ENCODE assay signal across 9 mouse cellular contexts in genomic region chr6:39415762-39416161, GRCm38 (mm10). TPM values are rescaled to one million over a fixed set of nuclear protein-coding genes. Genes with fewer than 3 reads are reported as not detected.
A peak's percentile ranks its signal among the peaks of the same experiment; 100 is the strongest.
DNase-seq lines count a peak whose midpoint lies in the region; ATAC-seq and TF ChIP-seq lines count a peak whose summit lies in the region.
"Had no signal": no experiment of that assay in that cellular context is flagged by ENCODE, and none has a peak within 500 bp of the region (broad histone marks: within the 10 kb centered on the region; RNA-seq: fewer than 3 reads in every experiment).

No protein-coding gene starts in this region.

- no peak overlapping the region for H3K27ac ChIP-seq in embryonic fibroblast, embryonic 13.5 days (ENCODE audit: insufficient read depth, low read length)
- peak overlapping the region; percentile 77 for H3K27ac ChIP-seq in liver, embryonic 15.5 days (replicated peaks)

- H3K4me1 ChIP-seq in embryonic fibroblast, embryonic 13.5 days (ENCODE audit: control insufficient read depth, insufficient read depth, low read length): no peaks in the 10 kb centered on the region
- peaks cover 43% of the 10 kb centered on the region for H3K4me1 ChIP-seq in liver, embryonic 15.5 days (replicated peaks)

- no peak for ATAC-seq in cerebellum, adult (ENCODE audit: insufficient number of reproducible peaks, low FRiP score, low TSS enrichment)
- no peak for ATAC-seq in liver, embryonic 15.5 days (ENCODE audit: insufficient read depth)

- peaks cover 20% of the 10 kb centered on the region for H3K36me3 ChIP-seq in liver, embryonic 15.5 days (replicated peaks)

- H3K4me2 ChIP-seq in liver, embryonic 15.5 days: peak overlapping the region; percentile 69

- DNase-seq in cerebellum, adult 11 months: peak; percentile 55
- DNase-seq in B cell, adult 2 months: peak; percentile 88 to 91
- peak; percentile 39 to 40 for DNase-seq in adrenal gland, postnatal 4 days (ENCODE audit: low spot score in 2 of 2)
- peak; percentile 76 for DNase-seq in kidney, adult 9 months
- DNase-seq in right cerebral cortex, postnatal 25 days: peak; percentile 54

- peaks cover 7% of the 10 kb centered on the region; the same call in 1 of the 2 replicates for H3K27me3 ChIP-seq in liver, embryonic 15.5 days

- WGBS in liver, embryonic 15.5 days (ENCODE audit: insufficient replicate concordance): 34% methylated on average over 3 of the region's 5 CpGs

- H3K9me3 ChIP-seq in liver, embryonic 15.5 days (replicated peaks): no peaks in the 10 kb centered on the region

- no peak for TF ChIP-seq POLR2A in embryonic fibroblast, embryonic 13.5 days (IDR thresholded peaks at IDR 0.05; ENCODE audit: low read depth, low read length)

- no peak overlapping the region for H3K4me3 ChIP-seq in embryonic fibroblast, embryonic 13.5 days (ENCODE audit: insufficient read depth, low read length)
- peak overlapping the region; percentile 99 for H3K4me3 ChIP-seq in liver, embryonic 15.5 days (replicated peaks)

- no peak overlapping the region for H3K9ac ChIP-seq in liver, embryonic 15.5 days

- peak; percentile 30; the same call in 1 of the 2 replicates for TF ChIP-seq CTCF in embryonic fibroblast, embryonic 13.5 days (IDR thresholded peaks at IDR 0.05; ENCODE audit: borderline replicate concordance, insufficient read depth, low read length)

RNA-seq across cellular contexts. Expression of gene Mkrn1, which starts 4.5 kb away (rescaled TPM):
- 100 to 1,000 TPM in 1 of 2 experiments, 10 to 100 TPM in 1; 98.8 to 106 TPM for total RNA-seq in adrenal gland, postnatal 4 days (2021)
- polyA plus RNA-seq in embryonic fibroblast, embryonic 13.5 days (2011; ENCODE audit: insufficient read length, low read depth, missing spikeins): 37.9 and 40.5 TPM in 2 replicates
- polyA plus RNA-seq in liver, embryonic 15.5 days (2015; fragmentation: Nextera tagmentation; extraction: Ambion mirVana): 229 and 259 TPM in 2 replicates

RNA-seq across cellular contexts. Expression of gene Rab19, which starts 34.8 kb away (rescaled TPM):
- 1 to 10 TPM; 2.4 TPM for total RNA-seq in adrenal gland, postnatal 4 days (2021)
- polyA plus RNA-seq in embryonic fibroblast, embryonic 13.5 days (2011; ENCODE audit: insufficient read length, low read depth, missing spikeins): 0.33 TPM in 1 of 2 replicates, not detected in the other
- polyA plus RNA-seq in liver, embryonic 15.5 days (2015; fragmentation: Nextera tagmentation; extraction: Ambion mirVana): 0.28 and 0.37 TPM in 2 replicates
- polyA plus RNA-seq: C2C12 had no signal

RNA-seq across cellular contexts. Expression of gene Slc37a3, which starts 38.3 kb away (rescaled TPM):
- total RNA-seq in adrenal gland, postnatal 4 days (2021): 10 to 100 TPM; 44.4 to 58.7 TPM
- 55.8 and 71.5 TPM in 2 replicates for polyA plus RNA-seq in embryonic fibroblast, embryonic 13.5 days (2011; ENCODE audit: insufficient read length, low read depth, missing spikeins)
- polyA plus RNA-seq in liver, embryonic 15.5 days (2015; fragmentation: Nextera tagmentation; extraction: Ambion mirVana): 9.1 and 9.3 TPM in 2 replicates

Comparison
In these comparisons a context has a peak if more than half of its experiments do, and no peak if none do; other contexts are left out.
1. DNase-seq: peak in every context shown above with its lines; median percentile 90 in B cell, adult 2 months; 76 in kidney, adult 9 months; 55 in cerebellum, adult 11 months; 54 in right cerebral cortex, postnatal 25 days; 40 in adrenal gland, postnatal 4 days.